Mouse (Mus musculus) megakaryocyte-erythroid progenitor cell, adult 5-6 weeks (primary cell): Measurements from ENCODE around the gene Eml3. TPM values are rescaled to one million over a fixed set of nuclear protein-coding genes. Genes with fewer than 3 reads are reported as not detected.

Experiments
- ATAC-seq: replicated peaks from 2 replicates; pipeline ENCODE4 v1.8.0; 2016; ENCODE audit warnings: mild to moderate bottlenecking, inconsistent platforms; ENCODE audit not compliant: severe bottlenecking, poor library complexity, low FRiP score, low TSS enrichment
- total RNA-seq, 2 experiments: library from RNA; stranded (forward) in 1 of 2; stranded (reverse) in 1 of 2; fragments of 200-1000, 215-1000 nt in 1 of 2; fragments of >200 nt in 1 of 2; fragmentation: Nextera tagmentation in 1 of 2; gene quantifications; 2 replicates each; pipeline ENCODE4 v1.2.3; 2014 to 2017

The Eml3 gene
- total RNA-seq, 2 experiments from 2014 or later = 23.6 to 45.8 TPM

- no peak for ATAC-seq
These were observed 20.8 kb upstream of the Eml3 start for GRCm38 (mm10) chr19:8908531-8908930.

DNA sequence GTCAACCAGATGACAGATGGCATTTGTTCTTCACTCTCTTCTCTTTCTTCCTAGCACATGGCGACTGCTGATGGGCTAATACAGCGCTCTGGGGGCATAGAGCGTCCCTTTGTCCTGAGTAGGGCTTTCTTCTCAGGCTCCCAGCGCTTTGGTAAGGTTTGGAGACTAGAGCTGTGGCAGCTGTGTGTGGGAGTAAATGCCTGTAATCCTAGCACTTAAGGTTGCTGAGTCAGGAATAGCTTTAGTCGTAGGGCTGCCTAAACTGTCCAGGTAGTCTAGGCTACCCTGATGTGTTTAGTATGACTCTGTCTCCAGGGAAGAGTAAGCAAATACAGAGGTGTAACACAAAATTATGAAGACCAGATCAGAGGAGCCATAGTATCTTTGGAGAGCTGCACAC is 17.5 kb upstream of the Eml3 start:
- ATAC-seq = no peak

DNA sequence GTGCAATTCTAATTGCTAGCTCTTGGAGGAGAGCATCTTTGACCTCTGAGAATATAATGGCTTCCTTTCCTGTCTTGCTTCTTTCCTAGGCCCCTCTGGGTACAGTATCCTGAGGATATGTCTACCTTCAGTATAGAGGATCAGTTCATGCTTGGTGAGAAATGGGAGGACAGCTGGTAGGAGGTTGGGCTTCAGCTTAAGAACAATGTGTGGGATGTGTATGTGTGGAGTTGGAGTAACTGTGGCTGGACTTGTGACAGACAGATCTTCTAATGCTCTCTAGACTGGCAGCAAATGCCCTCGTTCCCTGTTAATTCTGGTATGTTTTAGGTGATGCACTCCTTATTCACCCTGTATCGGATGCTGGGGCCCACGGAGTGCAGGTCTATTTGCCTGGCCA is 15.1 kb upstream of the Eml3 start:
- no peak for ATAC-seq

DNA sequence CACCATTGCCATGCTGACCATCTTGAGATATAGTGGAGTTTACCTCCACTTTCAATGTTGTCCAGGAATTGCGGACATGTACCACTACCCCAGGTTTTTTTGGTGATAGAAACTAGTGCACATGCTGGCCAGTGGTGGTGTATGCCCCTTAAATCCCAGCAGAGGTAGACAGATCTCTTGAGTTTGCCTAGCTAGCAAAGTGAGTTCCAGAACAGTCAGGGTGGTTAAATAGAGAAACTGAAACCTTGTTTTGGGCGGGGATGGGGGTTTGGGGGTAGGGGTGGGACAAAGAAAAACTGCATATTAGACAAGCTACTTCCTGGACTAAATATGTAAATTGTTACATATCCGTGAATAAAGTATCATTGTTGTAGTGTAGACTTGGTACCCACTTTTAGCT is 10.4 kb upstream of the Eml3 start:
- no peak for ATAC-seq

- ATAC-seq = no peak
These were observed 9.7 kb upstream of the Eml3 start for GRCm38 (mm10) chr19:8919684-8920072.

- ATAC-seq = peak; percentile 89
These were observed 9.1 kb upstream of the Eml3 start, which contains the start of gene B3gat3 for GRCm38 (mm10) chr19:8920073-8920736. Gene B3gat3 (plus strand): TSS chr19:8920374.

DNA sequence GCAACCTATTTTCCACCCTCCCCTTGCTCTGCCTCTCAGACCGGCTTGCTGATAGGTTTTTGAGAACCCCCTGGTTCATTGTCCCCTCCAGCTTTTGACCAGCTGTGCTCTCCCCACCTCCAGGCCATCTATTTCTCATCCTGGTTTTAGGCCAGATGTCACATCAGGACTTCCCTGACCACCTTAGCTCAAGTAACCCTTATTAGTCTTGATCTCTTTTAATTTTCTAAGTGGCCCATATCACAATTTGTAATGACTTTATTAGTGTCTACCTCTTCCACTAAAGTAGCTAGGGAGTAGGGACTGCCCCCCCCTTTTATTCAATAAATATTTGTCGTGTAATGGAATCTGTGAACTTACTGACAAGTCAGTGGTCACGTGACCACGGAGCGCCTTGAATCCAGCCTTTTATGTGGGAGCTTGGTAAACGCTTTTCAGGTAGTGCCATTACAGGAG is 8.5 kb upstream of the Eml3 start:
- 0 out of 2 replicates have a peak, but pooled peaks have one; percentile 29 for ATAC-seq

- no peak for ATAC-seq
These were observed 7.6 kb upstream of the Eml3 start for GRCm38 (mm10) chr19:8921741-8922140.

DNA sequence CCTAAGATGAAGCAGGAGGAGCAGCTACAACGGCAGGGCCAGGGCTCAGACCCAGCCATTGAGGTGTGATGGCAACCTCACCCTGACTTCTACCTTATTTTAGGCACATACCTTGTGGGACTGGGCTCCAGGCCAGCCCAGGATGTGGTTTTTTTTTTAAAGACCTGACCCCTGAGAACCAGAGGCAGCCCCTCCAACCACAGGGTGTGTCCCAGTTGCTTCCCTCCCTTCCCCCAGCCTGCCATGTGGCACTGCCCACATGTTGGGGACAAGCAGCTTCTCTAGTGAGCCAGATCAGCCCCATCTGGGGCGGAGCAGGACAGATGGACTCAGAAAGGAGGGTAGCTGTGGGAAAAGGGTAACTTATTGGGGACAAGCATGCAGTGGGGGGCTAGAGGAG is 2.6 kb upstream of the Eml3 start:
- no peak for ATAC-seq

DNA sequence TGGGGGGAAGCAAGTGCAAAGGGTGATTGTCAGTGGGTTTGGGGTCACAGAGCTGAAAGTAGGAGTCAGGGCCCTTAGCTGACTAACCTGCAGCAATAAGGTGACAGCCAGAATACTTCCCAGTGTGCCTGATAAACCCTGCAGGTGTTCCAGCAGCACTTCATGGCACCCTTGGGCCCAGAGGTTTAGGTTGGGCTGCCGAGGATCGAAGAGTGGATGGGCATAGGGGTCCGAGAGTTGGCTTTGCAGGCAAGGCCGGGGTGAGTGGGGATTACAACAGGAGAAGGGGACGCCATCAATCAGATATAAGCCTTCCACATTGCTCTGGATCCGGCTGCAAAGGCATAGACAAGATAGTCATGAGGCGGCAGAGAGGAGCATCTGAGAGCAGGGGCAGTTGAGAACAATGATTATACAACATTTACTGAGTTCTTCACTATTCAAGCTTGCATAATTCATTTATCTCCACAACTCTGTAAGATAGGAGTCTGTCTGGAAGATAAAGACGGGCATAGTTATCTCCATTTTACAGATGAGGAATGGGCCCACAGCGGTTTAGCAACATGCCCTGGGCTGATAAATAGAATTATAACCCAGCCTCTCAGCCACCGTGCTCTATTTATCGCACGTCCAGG is 1.3 kb upstream of the Eml3 start:
- peak; percentile 68 for ATAC-seq

DNA sequence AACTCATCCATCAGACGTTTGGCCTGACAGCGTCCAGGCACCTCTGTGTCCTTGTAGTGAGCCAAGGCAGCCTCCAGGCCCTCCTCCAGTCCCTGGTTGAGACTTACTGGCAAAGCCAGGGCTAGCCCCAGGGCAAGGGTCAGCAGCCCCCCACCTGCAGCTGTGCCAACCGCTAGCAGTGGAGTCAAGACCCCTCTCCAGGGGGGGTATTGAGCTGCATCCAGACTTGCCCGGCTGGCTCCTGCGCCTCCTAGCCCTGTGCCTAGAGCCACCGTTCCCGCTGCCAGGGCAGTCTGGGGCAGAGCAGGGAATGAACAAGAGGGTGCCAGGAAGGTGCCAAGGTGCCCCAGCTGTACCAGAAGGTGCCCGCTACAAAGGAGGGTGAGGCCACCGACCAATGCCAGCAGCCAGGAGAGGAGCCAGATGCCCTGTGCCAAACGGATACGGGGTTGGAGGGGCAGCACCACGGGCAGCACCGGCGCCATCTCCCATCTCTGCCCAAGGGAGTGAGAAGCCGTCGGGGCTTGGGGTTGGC is 596 bp upstream of the Eml3 start:
- ATAC-seq = peak; percentile 51

DNA sequence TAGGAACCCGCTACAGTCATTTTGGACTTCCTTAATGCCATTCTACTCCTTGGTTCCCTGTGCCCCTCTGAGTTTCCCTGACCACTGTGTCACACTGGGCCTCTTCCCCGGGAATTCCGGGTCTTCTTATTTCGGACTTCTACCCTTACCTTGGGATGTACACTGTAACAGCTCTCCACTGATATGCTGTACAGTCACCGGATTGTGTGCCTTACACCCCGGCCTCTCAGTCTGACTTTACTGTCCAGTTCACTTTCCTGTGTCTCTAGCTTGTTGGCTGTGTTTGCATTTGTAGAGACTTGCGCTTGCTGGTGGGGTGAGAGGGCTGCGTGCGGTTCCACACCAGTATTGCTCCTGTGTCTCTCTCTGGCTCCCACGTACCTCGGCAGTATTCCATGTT is 765 bp downstream of the Eml3 start:
- ATAC-seq = no peak

- no peak for ATAC-seq
These were observed 1.4 kb downstream of the Eml3 start for GRCm38 (mm10) chr19:8930771-8931170.

- no peak for ATAC-seq
These were observed 7.4 kb downstream of the Eml3 start for GRCm38 (mm10) chr19:8936736-8937135.

DNA sequence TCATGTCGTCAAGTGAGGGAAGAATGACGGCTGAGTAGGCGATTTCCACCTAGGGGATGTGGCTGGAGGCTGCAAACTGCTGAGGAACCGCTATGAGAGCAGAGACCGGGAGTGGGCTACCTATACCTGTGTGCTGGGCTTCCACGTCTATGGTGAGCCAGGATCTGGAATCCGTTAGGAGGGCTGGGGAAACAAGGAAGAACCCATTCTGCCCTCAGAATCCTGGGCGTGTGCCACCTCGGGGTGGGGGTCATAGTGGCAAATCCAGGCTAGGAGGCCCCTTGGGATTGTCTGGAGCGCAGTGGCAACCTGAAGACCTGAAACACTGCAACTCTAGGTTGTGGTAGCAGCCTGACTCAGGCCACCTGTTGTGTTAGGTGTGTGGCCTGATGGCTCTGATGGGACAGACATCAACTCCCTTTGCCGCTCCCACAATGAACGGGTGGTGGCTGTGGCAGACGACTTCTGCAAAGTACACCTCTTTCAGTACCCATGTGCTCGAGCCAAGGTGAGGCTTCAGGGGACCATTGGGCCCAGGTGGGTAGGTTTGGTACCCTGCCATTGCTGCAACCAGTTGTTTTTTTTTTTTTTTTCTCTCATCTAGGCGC is 11.3 kb downstream of the Eml3 start:
- no peak for ATAC-seq

GRCm38 (mm10) chr19:8941136-8941514 is 11.8 kb downstream of the Eml3 start:
- ATAC-seq = no peak

DNA sequence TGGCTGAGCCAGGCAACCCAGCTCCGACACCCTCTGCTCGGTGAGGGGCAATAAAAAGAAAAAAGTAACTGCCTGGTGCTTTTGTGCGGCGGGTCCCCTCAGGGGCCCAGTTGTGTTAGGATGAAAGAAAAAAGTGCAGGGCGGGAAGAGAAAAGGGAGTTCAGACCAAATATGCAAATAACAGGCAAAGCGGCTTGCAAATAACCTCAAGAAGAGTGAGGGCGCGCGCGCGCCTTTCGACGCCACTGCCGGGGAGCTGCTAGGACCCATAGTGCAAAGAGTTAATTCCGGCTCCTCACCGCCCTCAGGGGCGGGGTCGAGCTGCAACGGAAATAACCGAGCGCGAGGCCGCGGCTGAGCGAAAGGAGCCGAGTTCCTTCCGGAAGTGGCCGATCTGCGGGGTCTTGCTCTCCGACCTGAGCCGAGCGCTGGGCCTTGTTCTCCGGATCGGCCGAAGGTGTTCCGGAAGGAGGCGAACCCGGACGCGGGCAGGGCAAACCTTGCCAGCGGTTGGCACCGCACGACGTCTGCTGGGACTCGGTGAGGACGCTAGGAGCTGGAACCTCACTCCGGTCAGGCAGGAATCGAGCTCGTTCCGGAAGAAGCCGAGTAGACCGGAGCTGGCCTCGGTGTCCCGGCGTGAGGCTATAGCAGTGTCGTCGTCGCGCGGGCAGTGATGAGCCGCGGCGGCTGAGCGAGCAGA is 12.3 kb downstream of the Eml3 start, which contains the start of gene Mta2:
Mta2 (plus strand) TSS at position 361 of the 703 bp plus-strand sequence.
- peak; percentile 81 for ATAC-seq

DNA sequence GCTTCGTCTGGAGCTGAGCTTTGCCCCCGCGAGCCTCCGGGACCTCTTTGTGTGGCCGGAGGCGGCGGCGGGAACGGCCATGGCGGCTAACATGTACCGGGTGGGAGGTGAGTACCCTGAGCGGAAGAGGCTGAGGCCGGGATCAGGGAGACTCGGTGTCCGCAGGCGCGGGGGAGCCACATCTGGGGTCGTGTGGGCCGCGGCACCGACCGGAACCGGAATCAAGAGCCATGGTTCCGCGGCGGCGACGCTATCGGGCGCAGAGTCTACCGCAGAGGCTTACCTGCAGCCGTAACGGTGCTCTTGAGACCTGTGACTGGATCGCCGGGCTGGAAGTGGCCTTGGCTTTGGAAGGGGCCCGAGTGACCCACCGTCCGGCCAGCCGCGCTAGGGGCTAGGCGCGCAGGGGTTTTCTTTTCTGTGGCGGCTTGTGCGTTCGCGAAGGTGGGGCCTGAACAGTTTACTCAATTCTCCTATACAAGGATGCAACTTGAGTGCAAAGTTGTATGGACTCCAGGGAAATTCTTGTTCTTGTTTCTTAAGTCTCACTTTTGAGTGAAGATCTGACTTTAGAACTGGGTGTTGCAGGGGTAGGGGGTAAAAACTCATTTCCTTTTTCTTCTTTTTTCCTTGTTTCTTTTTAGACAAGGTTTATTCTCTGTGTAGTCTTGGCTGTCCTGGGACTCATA is 13.1 kb downstream of the Eml3 start:
- no peak for ATAC-seq

DNA sequence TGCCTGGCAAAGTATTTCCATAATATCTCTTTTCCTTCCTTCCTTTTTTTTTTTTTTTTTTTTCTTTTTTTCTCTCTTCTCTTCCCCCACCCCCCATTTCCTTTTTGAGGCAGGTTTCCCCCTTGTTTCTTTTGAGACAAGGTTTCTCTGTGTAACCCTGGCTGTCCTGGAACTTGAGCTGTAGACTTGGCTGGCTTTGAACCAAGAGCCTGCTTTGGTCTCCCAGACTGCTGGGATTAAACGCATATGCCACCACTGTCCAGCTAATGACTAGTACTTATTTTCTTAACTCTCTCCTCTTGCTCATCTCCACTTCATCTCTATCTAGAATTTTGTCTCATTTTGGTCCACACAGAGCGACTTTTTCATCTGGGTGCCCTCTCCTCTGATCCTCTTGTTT is 13.7 kb downstream of the Eml3 start:
- no peak for ATAC-seq
